Mouse (Mus musculus) liver, adult (tissue): ENCODE results near the gene Cldn10.

Experiments used
- GATA4 ChIP-seq: IDR thresholded peaks from 2 replicates; pipeline ENCODE4 v1.6.1; 2014; ENCODE audit warnings: mild to moderate bottlenecking, low read length; ENCODE audit not compliant: insufficient replicate concordance

The Cldn10 gene

DNA sequence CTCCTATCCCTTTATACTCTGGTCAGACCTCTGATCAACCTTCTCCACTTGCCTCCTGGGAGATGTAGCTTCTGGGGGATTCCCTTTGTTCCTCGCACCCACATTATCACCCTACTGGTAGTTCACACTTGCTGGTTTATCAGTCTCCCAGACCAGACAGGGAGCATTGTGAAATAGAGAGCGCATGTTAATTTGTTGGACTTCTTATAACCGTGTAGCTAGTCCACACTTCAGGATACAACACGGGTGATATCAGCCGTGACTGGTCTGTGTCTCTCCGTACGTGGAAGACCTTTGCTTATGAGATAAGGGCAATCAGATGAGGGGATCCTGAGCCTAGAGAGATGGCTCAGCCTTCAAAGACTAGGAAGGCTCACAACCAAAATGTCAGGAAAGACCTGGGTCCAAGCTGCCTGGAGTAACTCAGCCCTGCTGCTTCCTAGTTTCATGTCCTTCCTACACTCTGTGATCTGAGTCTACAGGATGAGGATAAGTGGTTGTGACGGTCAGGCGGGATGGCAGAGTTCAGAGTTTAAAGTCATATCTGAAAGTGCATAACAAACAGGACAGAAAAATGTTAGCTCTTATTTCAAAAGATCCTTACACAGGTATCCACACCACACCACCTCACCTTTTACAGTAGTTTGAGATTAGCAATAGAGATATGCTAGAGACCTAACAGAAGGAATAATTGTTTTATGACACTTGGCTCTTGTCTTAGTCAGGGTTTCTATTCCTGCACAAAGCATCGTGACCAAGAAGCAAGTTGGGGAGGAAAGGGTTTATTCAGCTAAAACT, 78.5 kb downstream of the Cldn10 start:
- no peak for TF ChIP-seq GATA4

DNA sequence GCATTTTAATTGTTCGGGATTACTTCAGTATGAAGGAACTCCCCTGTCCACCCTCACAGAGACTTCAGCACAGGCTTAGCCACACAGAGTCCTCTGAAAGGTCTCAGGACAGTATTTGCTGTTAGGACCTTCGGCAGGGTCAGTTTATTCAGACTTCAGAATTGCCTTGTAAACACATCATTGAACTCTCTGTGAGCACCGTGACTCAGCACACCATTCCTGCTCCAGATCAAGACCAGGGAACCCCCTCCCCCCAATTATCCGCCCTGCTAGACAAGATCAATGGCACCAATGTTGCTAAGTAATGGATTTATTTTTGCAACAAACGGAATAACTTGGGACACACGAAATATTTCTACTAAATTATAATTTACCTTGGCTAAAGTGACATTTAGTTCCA, 79.7 kb downstream of the Cldn10 start:
- no peak for TF ChIP-seq GATA4

DNA sequence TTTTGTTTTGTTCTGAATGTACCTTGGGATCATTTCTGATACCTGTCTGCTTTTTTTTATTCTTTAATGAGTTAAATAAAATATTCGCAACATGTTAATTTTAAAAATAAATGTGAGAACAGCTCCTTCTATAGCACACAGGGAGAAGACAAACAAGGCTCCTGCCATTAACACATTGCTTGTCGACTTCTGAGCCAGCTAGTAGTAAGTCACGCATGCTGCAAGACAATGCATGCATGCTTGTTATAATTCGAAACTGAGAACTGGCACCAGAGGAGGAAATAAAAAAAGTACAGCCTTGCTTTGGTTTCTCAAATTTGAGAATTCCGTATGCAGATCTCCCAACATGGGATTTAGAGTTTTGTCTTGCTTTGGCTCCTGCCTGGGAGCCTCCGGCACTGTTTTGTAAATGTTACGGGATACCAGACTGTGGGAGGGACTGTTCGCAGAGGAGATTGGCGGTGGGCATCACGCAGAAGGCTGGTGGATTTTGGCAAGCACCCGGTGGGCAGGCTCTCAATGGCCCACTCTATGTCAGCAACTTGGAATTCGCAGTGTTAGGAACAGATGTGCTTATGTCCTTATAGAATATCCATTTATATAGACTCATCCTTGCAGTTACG, 80.5 kb downstream of the Cldn10 start:
- no peak for TF ChIP-seq GATA4

DNA sequence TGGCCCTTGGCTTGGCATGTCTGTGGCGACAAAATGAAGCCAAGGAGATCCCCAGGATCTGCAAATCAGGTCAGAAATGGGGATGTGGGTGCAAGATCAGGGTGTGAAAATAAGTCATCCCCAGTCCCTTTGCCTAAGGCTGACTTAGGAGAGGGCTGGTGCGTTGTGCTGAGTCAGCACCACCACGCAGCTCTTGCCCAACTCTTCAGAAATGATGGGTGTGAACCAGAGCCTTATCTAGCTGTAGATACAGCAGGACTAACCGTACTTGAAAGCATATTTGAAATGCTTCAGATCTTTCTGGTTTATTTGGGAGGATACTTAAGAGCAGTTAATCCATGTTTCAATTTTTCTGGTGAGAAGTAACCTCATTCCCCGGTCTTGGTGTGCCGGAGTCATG, 82.0 kb downstream of the Cldn10 start:
- no peak for TF ChIP-seq GATA4

DNA sequence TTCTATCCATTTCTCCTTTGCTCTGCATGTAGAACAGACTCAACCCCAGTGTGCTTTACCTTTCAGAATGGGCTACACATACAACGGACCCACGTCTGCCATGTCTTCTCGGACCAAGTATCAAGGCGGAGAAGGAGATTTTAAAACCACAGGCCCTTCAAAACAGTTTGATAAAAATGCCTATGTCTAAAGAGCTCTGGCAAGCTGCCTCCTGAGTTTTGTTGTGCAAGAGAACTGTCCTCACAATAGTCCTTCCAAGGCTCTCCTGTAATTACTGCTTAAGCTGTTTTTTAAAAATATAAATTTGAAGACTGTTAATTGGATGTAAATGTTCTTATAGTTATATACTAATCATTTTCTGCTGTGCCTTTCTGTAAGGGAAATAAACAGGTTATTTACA, 86.4 kb downstream of the Cldn10 start:
- TF ChIP-seq GATA4, result no peak

DNA sequence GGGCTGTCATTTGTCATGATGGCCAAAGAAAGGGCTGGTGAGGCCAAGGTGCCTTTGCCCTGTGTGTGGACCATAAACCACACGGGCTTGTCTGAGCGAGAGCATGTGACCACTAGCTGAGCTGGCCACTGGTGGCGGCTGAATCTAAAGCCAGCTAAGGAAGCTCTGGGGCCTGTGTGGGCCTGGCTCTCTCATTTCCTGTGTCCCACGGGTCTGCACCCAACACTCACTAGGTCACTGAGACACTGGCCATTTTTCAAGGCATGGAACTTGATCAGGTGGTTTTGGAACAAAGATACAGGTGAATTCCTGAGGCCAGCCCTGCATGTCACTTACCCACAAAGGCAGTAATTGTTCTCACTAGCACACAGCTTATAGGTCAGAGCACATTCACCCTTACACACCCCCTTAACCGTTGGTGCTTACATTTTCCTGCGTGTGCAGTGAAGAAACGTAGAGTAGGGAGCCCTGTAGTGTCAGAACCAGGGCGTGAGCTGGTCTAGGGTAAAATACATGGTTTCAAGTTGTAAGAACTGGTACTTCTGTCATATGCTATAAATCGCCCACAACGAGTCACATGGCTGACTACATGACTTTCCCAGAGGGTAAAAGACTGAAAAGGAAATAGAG, 87.2 kb downstream of the Cldn10 start:
- TF ChIP-seq GATA4, result no peak

DNA sequence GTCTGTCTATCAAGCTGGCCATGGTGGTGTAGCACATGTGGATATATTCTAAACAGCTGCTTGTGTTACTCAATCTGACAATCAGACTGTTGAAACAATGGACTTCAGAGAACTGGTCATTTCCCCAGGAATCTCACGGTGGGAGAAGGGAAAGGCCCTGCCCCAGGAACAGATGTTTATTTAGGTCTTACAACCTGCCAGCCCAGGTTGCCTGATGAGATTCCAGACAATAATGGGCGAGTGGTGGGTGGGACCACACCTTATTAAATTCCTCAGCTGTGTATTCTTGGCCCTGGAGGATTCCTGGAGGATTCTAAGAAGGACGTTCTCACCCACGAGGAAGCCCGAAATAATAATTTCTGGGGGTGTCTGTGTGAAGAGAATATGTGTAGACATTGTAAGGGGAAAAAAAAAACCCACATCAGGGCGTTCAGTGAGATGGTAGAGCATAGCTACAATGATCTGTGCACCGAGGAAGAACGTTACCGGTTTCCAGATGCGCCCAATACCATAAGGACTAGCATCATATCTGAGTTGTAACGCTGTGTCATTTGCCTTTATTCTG, 90.7 kb downstream of the Cldn10 start:
- no peak for TF ChIP-seq GATA4

DNA sequence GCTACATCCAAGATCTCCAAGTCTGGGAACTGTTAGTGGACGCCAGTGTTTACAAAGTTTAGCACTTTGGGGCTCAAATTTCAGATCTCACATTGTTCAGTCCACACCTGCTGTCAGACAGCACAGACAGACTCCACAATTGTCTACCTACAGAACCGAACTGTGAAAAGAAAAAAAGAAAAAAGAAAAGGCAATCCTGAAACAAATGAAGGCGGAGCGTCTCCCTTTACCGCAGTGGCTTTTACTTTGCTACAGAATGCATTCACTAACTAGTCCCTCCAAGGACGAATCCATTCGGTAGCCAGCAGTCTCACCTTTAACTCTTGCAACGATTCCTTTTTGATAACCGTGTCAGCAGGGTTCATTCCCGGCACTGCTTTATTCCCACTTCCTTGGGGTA, 93.0 kb downstream of the Cldn10 start:
- TF ChIP-seq GATA4, result no peak

DNA sequence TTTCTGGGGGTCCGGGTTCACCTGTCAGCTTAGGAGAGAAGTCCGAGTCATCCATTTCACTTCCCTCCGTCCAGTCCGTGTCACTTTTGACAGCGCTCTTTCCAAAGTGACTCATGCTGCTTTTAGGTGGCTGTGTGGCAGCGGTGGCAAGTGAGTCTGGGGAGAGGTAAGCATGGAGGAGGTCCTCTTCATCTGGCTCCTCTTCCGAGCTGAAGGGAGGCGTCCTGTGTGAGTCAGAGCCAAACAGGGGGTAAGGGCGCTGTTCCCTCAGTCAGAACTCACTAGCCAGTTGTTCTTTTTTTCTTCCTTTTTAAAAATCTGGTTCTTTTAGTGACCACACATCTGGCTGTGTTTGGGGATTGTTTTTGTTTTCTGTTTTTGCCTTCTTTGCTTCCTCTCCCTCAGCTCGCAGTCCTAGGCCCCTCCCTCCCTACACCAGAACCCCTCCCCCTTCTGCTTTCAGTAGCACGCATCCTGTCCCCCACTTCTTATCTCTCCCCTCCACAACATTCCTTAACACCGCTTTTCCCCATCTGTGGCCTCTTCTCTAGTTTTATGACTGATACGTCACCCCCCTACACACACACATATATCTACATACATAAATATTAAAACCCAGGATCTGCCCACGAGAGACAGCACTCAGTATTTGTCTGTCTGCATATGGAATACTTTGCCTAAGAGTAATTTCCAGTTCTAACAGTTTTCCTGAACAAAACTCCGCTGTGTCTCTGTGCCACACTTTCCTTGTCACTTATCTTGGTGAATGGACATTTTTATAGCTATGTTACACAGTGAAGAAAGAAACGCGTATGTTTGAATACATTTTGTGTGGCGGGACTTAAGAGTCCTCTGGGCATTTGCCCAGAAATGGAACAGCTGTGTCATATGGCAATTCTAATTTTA, 95.9 kb downstream of the Cldn10 start:
- no peak for TF ChIP-seq GATA4

DNA sequence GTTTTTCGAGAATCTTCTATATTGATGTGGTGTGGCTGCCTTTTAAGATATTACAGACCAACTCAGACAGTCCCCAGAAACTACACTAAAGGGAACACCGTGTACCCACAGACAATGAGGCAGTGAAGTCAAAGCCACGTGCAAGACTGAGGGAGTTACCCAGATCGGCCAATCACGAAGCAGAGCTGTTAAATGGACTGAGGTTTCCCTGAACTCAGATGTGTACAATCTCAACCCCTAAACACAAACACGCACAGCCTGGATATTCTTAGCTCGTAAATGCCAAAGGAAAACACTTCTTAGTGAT, 96.5 kb downstream of the Cldn10 start:
- TF ChIP-seq GATA4, result no peak

DNA sequence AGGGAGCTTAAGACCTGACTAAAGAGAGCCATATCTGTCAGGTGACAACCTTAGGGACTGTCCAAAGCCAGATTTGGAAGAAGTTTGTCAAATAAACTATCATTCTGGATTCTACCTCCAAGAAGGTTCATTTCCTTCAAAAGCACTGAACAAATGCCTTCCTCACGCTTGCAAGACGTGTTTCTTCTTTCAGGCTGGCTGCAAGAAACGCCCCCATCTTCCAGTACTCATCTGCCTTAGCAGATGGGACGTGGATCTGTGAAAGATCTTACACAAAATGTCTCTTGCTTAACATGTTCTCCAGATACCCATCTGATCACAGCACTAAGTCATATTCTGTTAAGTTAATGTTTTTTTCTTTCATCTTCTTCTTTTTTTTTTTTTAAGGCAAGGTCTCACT, 102.4 kb downstream of the Cldn10 start:
- TF ChIP-seq GATA4, result no peak

DNA sequence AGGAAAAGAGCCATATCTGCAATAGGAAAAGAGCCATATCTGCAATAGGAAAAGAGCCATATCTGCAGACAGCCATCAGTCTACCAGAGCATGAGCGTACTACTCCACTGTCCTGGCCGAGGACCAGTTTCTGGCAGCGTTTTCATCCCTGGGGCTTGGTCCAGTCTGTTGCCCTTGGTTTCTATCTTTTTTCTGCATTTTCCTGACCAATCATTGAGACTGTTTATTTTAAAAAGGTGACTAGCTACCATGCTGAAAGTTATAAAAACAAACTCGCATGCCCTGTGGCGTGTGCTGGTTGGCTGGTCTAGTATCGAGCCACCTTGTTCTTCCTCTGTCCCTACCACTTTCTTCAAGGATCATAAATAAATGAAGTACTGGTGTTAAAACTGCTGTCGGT, 107.5 kb downstream of the Cldn10 start:
- TF ChIP-seq GATA4, result no peak

DNA sequence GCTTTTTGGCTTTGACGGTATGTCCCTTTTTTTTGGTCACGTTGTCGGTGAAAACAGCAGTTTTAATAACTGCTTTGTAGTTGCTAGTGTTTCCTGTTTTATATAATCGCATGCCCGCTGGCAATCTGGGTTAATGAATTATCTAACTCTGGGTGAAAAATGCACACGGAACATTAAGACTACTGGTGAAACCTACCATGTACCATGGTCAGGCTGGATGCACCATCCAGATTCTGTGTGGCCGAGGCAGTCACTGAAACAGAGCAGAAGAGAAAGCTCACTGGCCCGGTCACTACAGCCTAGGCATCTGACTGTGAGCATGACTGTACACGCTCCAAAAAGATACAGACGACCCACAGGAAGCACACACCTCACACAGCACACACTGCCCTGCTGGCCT, 107.9 kb downstream of the Cldn10 start:
- no peak for TF ChIP-seq GATA4

DNA sequence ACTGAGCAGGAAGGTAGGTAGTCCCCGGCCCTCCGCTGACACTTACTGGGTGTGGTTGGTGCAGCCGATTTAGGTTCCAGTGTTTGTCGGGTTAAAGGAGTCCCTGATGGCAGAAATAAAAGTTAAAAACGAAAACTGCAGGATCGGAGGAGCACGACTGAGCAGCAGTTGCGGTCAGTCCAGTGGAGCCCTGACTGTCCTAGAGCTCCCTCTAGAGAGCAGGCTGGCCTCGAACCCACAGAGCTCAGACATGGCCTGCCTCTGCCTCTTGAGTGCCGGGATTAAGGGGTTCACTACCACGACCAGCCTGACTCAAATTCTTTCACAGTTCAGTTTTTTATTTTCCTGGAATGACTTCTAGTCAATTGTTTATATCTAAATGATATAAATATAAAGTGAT, 112.2 kb downstream of the Cldn10 start:
- no peak for TF ChIP-seq GATA4

DNA sequence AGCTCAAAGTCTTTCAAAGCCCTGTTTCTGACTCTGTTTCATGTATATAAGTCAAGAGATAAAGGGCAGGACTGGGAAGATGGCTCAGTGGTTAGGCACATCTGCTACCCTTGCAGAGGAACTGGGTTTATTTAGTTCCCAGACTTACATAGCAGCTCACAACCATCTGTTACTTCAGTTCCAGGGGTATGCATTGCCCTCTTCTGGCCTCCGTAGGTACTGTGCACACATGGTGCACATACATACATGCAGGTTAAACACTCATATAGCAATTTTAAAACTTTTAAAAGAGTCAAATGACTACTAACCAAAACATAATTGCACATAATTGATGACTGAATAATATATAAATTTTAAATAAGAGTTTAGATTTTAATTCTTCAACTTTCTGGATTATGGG, 113.2 kb downstream of the Cldn10 start:
- no peak for TF ChIP-seq GATA4

DNA sequence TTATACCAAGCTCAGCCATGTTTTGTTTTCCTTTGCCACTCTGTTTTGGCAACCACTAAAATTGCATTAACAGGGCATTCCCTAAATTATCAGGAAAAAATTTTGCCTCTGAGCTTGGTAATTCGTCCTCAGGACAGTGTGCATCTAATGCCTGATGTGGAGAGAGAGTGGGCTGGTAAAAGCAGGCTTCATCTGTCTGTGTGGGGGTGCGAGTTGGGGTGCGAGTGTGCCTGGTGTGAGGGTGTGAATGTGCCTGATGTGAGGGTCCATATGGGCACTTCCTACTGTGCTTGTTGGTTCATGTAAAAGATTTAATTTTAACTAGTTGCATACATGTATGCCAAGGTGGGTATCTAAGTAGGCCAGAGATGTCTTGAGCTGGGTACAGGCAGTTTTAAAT, 115.7 kb downstream of the Cldn10 start:
- TF ChIP-seq GATA4, result no peak
